Mouse (Mus musculus): ENCODE results near the gene Neurl1a.

Neurl1a gene

DNA sequence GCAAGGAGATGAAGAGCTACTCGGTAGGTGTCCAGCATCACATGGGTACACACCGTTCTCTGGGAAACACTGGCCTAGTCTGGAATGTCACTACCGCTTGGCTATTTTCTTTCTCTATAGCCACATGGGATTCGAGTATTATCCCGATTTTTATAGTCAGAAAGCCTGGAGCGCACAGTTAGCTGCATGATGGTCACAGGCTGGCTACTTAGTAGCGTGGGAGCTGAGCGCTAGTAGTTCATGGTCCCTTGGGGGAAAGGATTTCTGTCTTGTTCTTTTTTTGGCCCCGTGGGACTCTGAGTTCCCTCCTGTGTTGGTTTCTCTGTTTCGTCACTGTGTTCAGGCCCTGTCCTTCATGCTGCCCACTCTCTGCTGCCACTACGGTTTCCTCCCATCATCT is 119.5 kb downstream of the Neurl1a start:
- no peak for DNase-seq

DNA sequence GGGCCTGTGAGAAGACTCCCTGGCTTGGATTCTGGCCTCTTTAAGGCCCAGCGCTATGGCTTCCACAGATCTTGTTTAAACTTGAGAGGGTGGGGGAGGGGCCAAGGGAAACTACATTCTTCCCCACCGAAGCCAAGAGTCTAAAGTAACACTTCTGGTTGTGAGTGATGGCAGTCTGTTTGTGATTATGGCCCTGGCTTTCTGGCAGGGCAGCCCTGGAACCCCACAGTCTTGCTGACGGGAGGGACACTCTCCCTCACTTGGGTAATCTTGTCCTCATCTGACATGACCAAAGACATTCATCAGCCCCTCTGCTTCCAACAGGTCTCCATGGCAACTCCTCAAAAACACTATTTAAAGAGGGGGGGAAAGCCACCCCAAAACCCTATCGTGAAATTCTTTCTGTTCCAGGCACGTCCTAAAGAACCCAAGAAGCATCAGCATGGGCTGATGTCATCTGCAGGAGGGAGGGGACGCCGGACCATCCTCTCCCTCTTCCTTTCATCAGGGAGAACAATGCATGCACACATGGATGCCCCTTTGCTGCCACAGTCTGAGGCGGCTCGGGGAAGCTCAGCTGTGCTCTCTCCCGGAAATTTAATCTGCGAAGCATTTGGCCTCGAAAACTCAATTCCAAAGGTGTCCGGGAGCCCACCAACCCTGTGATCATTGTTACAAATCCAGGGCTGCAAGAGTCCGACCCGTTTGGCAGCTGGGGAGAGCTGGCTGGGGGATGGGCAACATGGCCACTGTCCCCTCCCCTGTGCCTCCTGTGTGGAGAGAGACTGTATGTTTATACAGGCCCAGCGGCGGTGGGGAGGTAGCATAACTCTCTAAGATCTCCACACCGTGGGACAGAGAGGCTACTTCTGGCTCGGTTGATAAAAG is 122.9 kb downstream of the Neurl1a start:
- DNase-seq = no peak

DNA sequence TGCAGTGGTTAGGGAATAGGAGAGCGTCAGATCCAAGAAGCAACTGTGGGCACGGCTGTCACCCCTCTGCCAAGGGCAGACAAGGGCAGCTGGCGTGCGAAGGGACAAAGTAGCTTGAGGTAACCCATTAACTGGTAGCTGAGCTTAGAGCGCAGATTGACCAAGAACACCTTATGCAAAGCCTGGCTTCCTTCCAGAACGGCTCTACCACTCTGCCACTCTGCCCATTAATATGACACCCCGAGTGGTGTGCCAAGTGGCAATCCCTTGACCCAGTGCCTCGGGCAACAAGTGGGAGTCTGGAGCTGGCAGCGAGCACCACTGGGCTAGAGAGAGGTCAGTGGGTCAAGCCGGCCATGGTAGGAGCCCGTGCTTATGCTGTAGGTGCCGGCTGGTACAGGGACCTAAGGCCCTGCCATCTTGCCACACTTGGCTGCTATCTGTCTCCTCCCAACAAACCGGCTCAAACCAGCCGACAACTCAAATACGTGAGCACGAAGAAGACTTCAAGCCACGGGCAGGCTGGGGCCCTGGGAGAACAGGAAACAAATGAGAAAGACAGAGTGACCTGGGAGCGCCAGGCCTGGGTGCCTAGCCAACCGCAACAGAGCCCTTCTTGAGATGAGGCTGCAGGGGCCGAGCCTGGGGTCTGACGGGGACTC is 123.7 kb downstream of the Neurl1a start:
- no peak for DNase-seq

DNA sequence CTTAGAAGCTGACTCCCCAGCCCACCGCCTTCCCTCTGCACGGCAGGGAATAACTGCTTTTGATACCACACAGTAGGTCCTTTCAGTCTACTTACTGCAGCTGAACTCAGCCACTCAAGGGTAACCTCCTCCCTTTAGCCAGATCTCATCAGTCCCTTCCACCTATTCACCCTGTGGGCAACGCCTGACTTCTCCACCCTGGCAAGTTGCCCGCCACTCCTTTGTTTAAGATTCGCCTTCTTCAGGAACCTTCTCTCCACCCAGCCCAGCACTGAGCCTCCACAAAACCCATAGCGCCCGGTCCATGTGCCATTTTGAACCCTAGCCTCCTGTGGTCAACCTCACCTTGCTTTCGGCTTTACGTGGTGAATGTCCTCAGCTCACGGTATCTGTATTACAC is 124.5 kb downstream of the Neurl1a start:
- DNase-seq = no peak

DNA sequence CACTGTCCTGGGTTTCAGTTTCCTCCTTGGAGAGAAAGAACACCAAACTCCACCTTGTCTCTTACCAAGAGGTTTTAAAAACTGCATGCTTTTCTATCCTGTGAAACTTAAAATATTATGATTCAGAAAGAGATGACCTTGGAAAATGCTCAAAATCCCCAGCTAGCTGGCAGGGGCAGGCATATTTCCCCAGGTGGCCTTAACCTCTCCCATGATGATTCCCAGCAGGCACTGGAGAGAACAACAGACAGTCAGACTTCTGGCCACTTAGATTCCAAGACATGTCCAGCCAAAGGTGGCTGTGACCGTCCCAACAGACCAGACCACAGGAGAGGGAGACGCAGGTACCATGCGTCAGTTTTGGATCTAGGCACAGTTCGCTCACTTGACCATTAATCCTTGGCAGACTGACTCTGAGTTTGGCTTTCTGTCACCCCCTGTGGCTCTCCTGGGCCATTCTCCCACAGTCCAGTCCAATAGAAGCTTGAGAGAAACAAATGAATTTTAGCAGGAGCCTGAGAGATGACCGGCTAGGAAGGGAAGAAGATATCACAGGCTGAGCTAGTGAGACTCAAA is 125.6 kb downstream of the Neurl1a start:
- DNase-seq = no peak

DNA sequence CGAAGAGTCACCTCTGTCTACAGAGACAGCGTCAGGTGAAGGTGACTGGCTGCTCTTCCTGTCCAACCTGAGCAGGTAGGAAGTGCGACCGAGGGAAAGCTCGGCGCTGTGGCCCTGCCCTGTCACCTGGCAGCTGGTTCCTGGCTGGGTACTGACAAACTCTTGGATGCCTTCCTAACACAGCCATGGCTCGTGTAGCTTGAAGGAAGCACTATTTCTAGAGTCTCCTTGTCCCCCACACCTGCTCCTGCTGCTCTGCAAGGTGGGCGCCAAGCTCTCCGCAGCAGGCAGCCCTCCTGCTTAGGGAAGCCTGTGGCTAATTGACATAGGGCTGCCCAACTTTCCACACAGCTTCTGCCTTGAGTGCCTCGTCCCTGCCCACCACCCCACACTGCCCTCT is 126.8 kb downstream of the Neurl1a start:
- DNase-seq = no peak

DNA sequence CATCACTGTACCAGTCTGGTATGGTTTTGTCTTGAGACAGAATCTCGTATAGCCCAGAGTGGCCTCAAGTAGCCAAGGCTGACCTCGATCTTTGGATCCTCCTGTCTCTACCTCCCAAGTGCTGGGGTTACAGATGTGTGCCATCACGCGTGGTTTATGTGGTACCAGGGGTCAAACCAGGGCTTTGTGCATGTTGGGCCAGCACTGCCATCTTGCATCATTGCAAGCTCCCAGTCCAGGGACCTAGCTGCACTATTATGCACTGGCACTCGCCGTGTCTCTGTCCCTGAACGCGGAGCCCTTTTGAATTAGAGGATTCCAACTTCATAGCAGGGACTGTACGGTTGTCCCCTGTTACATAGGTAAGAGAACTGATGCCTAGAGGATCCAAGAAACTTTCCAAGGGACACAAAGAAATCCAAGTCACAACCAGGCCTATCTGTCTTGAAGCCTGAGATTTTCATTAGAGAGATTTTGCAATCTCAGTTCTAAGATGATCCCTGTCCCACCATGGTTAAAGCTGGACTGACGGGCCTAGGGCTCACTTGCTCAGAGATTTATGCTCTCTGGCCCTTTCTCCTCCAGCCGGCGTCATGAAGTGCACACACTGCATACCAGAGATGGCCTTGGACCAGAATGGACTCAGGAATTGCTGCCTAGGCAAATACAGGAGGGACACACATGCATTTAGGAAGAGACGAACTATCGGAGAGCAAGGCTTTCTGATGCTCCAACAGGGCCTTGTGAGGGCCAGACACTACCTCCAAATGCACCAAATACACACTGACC is 127.7 kb downstream of the Neurl1a start:
- no peak for DNase-seq

DNA sequence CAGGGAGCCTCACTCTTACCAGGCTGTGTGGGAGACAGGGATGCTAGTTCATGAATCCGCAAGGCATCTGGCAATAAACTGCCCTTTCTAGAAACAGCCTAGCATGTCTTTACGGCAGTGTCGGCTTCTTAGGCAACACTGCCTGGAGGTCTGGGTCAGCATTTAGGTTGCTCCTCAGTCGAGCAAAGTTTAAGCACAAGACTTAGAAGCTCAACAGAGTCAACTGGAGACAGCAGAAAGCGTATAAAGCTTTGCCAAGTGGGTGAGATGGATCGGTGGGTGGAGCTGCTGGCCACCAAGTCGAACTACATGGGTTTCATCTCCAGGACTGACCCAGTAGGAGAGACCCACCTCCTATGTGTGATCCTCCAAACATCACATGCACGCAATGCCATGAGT is 128.3 kb downstream of the Neurl1a start:
- no peak for DNase-seq
